Mouse (Mus musculus): ENCODE results near the gene Opa3.

DNA sequence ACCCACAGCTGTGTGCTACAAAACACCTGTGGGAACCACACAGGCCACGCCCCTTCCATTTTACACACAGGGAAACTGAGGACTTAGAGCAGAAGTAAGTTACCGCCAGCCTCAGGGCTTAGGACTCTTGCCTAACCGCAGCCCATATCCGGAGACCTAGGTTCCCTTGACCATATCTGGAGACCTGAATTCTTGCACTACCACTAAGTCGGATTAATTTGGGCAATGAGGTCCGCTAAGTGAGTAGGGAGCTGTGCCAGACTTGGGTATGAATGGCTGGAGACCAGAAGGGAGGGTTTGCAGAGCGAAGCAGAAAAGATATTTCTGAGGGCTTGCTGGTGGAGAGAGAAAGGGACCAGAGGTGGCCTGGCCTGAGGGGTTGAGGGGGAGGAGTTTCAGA, 13.8 kb upstream of the Opa3 start:
- no peak for TF ChIP-seq TCF12 (IDR thresholded peaks at IDR 0.05; ENCODE audit: low read depth, low read length)
- TF ChIP-seq HCFC1 (IDR thresholded peaks at IDR 0.05; ENCODE audit: low read depth, low read length) = no peak
- TF ChIP-seq USF2 (conservative IDR thresholded peaks at IDR 0.05; ENCODE audit: low read depth, low read length) = no peak
- TF ChIP-seq ZNF384 (IDR thresholded peaks at IDR 0.05; ENCODE audit: low read depth, low read length) = no peak
- no peak for TF ChIP-seq ZC3H11A (IDR thresholded peaks at IDR 0.05; ENCODE audit: low read depth, low read length)
- TF ChIP-seq CTCF (conservative IDR thresholded peaks at IDR 0.05 in 1 of 2, IDR thresholded peaks at IDR 0.05 in 1 of 2; ENCODE audit: low read depth in 2 of 2, low read length in 2 of 2) = no peak
- no peak for TF ChIP-seq CHD2 (IDR thresholded peaks at IDR 0.05; ENCODE audit: low read length)
- TF ChIP-seq POLR2A (IDR thresholded peaks at IDR 0.05; ENCODE audit: low read depth, low read length) = no peak
- no peak for TF ChIP-seq CHD1 (IDR thresholded peaks at IDR 0.05; ENCODE audit: low read depth, low read length)
- TF ChIP-seq ELF1 (IDR thresholded peaks at IDR 0.05; ENCODE audit: low read depth, low read length) = no peak
- no peak for TF ChIP-seq JUND (conservative IDR thresholded peaks at IDR 0.05; ENCODE audit: low read depth, low read length)
- no peak for TF ChIP-seq GABPA (IDR thresholded peaks at IDR 0.05; ENCODE audit: insufficient replicate concordance, low read depth, low read length)
- TF ChIP-seq MYC (IDR thresholded peaks at IDR 0.05; ENCODE audit: low read depth, low read length) = no peak
- TF ChIP-seq KAT2A (IDR thresholded peaks at IDR 0.05; ENCODE audit: insufficient replicate concordance, low read length) = no peak
